Mouse (Mus musculus): Measurements from ENCODE around the gene Hrh1. TPM values are rescaled to one million over a fixed set of nuclear protein-coding genes. Genes with fewer than 3 reads are reported as not detected.
A peak's percentile ranks its signal among the peaks of the same experiment; 100 is the strongest.

Hrh1 gene
- polyA plus RNA-seq, 1 experiment from 2014 or later = 1.5 TPM

- Histone ChIP-seq H3K27ac (ENCODE audit: low read length) (no peak overlapping the region), H3K4me1 (ENCODE audit: control insufficient read depth, insufficient read depth, low read length) (peaks cover 9% of the 10 kb centered on the region), H3K27me3 (ENCODE audit: control insufficient read depth, insufficient read depth, low read depth, low read length) (no peaks in the 10 kb centered on the region), H3K9me3 (replicated peaks; ENCODE audit: control insufficient read depth, low read length, poor library complexity, severe bottlenecking) (no peaks in the 10 kb centered on the region), H3K4me2 (ENCODE audit: low read length) (no peak overlapping the region), H3K36me3 (ENCODE audit: control insufficient read depth, insufficient read depth, low read length) (no peaks in the 10 kb centered on the region), H3K4me3 (ENCODE audit: low read depth, low read length) (no peak overlapping the region), H3K9ac (ENCODE audit: low read depth, low read length) (no peak overlapping the region; the same call in 1 of the 2 replicates)
- WGBS = 55% methylated on average over 8 of the region's 8 CpGs
- no peak for ATAC-seq
Measured at GRCm38 (mm10) chr6:114411913-114412312, 14.2 kb downstream of the Hrh1 start.

DNA sequence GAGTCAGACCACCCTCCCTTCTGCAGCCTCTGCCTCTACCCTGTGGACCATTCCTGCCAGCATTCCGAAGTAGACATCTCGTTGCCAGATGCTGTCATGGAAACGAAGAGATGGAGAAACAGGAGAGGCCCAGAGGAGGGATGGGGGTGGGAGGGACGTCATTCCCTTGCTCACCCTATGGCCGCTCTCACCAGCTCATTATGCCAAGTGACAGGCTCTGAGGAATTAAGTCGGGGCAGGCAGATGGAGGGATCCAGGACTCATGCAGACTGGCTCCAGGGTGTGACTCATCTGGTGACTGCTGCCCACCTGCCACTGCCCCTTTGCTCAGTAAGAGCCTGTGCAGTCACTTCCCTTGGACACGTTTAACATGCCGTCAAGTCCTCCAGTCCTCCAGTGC, 16.8 kb downstream of the Hrh1 start:
- ATAC-seq = peak; percentile 56; the same call in 1 of the 2 replicates
- Histone ChIP-seq H3K9me3 (replicated peaks; ENCODE audit: control insufficient read depth, low read length, poor library complexity, severe bottlenecking) (no peaks in the 10 kb centered on the region), H3K4me1 (ENCODE audit: control insufficient read depth, insufficient read depth, low read length) (peaks cover 6% of the 10 kb centered on the region)

DNA sequence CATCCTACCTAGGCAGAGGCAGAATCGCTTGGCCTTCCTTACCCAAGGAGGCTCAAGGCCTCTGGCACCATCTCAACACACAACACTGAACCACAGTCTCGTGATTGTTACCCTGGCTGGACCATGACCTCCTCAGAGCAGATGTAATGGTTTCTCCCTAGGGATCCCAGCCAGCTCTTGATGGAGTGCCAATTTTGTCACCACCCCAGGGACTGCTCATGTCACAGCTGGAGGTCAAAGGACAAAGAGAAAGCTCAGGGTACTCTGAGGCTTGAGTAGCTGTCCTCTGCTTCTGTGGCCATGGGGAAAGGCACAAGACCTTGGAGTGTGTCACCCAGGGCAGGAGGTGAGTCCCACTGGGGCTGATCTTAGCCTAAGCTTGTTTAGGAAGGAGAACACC, 20.3 kb downstream of the Hrh1 start:
- H3K4me1 ChIP-seq (ENCODE audit: control insufficient read depth, insufficient read depth, low read length) = peaks cover 6% of the 10 kb centered on the region
- no peaks in the 10 kb centered on the region for H3K36me3 ChIP-seq (ENCODE audit: control insufficient read depth, insufficient read depth, low read length)
- no peak for ATAC-seq
- no peaks in the 10 kb centered on the region for H3K9me3 ChIP-seq (replicated peaks; ENCODE audit: control insufficient read depth, low read length, poor library complexity, severe bottlenecking)
- no peak overlapping the region for H3K4me2 ChIP-seq (ENCODE audit: low read length)
- no peak overlapping the region for H3K4me3 ChIP-seq (ENCODE audit: low read depth, low read length)
- 82% methylated on average over 2 of the region's 2 CpGs for WGBS
- H3K27me3 ChIP-seq (ENCODE audit: control insufficient read depth, insufficient read depth, low read depth, low read length) = no peaks in the 10 kb centered on the region
- no peak overlapping the region for H3K27ac ChIP-seq (ENCODE audit: low read length)
- H3K9ac ChIP-seq (ENCODE audit: low read depth, low read length) = no peak overlapping the region

More for the DNA sequence above, 16.8 kb downstream of the Hrh1 start:
- 32% methylated on average over 8 of the region's 8 CpGs for WGBS
- Histone ChIP-seq H3K27ac (ENCODE audit: low read length) (no peak overlapping the region), H3K4me2 (ENCODE audit: low read length) (no peak overlapping the region), H3K9ac (ENCODE audit: low read depth, low read length) (no peak overlapping the region), H3K27me3 (ENCODE audit: control insufficient read depth, insufficient read depth, low read depth, low read length) (no peaks in the 10 kb centered on the region), H3K36me3 (ENCODE audit: control insufficient read depth, insufficient read depth, low read length) (no peaks in the 10 kb centered on the region), H3K4me3 (ENCODE audit: low read depth, low read length) (no peak overlapping the region)

- ATAC-seq = no peak
- H3K9me3 ChIP-seq (replicated peaks; ENCODE audit: control insufficient read depth, low read length, poor library complexity, severe bottlenecking) = no peaks in the 10 kb centered on the region
- H3K4me2 ChIP-seq (ENCODE audit: low read length) = no peak overlapping the region
- H3K4me1 ChIP-seq (ENCODE audit: control insufficient read depth, insufficient read depth, low read length) = no peaks in the 10 kb centered on the region
- H3K27me3 ChIP-seq (ENCODE audit: control insufficient read depth, insufficient read depth, low read depth, low read length) = no peaks in the 10 kb centered on the region
- H3K9ac ChIP-seq (ENCODE audit: low read depth, low read length) = no peak overlapping the region
- H3K27ac ChIP-seq (ENCODE audit: low read length) = no peak overlapping the region
- H3K4me3 ChIP-seq (ENCODE audit: low read depth, low read length) = no peak overlapping the region
- H3K36me3 ChIP-seq (ENCODE audit: control insufficient read depth, insufficient read depth, low read length) = no peaks in the 10 kb centered on the region
Measured at GRCm38 (mm10) chr6:114421061-114421460, 23.3 kb downstream of the Hrh1 start.

DNA sequence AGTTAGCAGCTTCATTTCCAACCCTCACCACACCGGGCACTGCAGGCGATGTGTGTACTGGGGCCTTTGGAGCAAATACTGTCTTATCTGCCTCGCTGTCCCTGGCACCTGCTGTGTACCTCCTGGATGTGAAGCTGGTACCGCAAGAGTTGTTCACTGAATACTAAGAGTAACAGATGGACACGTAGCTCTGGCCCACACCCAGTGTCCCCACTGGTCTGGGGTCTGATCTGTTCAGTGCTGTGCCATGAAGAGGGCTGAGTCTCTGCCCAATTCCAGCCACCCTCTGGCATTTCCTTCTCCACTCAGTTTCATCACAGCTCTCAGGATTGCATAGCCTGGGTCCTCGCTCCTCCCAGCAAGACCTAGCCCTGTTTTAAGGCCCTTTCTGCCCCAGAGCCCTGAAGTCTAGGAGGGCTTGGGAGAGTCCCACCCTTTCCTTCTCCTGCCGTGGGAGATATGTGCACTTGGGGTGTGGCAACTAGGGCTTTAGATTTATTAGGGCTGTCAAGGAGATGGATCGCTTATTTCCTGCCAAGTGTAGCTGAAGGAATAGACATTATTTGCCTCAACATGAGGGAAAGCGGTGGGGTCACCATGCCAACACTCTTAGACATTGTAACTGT, 25.4 kb downstream of the Hrh1 start:
- WGBS = 84% methylated on average over 9 of the region's 9 CpGs

DNA sequence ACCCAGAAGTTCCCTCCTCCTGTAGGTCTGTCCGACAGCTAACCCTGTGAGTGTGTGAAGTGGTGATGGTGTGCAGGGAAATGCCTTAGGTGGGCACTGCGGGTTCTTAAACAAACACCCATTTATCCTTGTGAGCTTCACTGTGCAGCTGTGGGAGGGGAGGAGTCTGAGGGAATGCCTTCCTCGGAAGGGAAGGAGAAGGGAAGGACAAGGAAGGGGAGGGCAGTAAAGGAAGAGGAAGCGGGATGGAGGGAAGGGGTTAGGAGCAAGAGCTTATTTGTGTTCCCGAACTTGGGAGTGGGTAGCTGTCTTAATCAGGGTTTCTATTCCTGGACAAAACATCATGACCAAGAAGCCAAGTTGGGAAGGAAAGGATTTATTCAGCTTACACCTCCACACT, 27.6 kb downstream of the Hrh1 start:
- peaks cover 4% of the 10 kb centered on the region; the same call in 1 of the 2 replicates for H3K4me1 ChIP-seq (ENCODE audit: control insufficient read depth, insufficient read depth, low read length)
- H3K9ac ChIP-seq (ENCODE audit: low read depth, low read length) = no peak overlapping the region
- H3K4me2 ChIP-seq (ENCODE audit: low read length) = no peak overlapping the region
- no peaks in the 10 kb centered on the region for H3K27me3 ChIP-seq (ENCODE audit: control insufficient read depth, insufficient read depth, low read depth, low read length)
- ATAC-seq = no peak
- H3K9me3 ChIP-seq (replicated peaks; ENCODE audit: control insufficient read depth, low read length, poor library complexity, severe bottlenecking) = no peaks in the 10 kb centered on the region
- WGBS = 56% methylated on average over 5 of the region's 5 CpGs
- H3K4me3 ChIP-seq (ENCODE audit: low read depth, low read length) = no peak overlapping the region
- no peak overlapping the region for H3K27ac ChIP-seq (ENCODE audit: low read length)
- no peaks in the 10 kb centered on the region for H3K36me3 ChIP-seq (ENCODE audit: control insufficient read depth, insufficient read depth, low read length)

More for the DNA sequence above, 25.4 kb downstream of the Hrh1 start:
- Histone ChIP-seq H3K9ac (ENCODE audit: low read depth, low read length) (no peak overlapping the region), H3K9me3 (replicated peaks; ENCODE audit: control insufficient read depth, low read length, poor library complexity, severe bottlenecking) (no peaks in the 10 kb centered on the region), H3K36me3 (ENCODE audit: control insufficient read depth, insufficient read depth, low read length) (no peaks in the 10 kb centered on the region), H3K4me2 (ENCODE audit: low read length) (no peak overlapping the region), H3K4me1 (ENCODE audit: control insufficient read depth, insufficient read depth, low read length) (peaks cover 3% of the 10 kb centered on the region; the same call in 1 of the 2 replicates), H3K4me3 (ENCODE audit: low read depth, low read length) (no peak overlapping the region), H3K27me3 (ENCODE audit: control insufficient read depth, insufficient read depth, low read depth, low read length) (no peaks in the 10 kb centered on the region), H3K27ac (ENCODE audit: low read length) (no peak overlapping the region)
- ATAC-seq = no peak

DNA sequence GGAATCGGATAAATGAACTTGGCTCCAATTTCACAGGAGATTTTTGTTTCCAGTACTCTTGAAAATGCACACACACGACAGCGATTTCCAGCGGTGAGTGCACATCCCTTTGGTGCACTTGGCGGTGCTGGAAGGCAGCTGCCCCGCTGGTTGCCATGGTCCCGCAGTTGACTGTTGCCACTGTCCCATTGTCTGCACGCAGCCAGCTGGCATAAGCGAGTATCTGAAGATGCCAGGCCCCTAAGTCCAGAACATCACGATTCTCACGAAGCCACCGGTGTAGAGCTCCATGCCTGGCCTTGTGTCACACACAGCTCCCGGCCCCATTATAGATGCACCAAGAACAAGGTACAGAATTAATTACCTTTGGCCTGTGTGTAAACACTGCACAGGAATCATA, 29.9 kb downstream of the Hrh1 start:
- Histone ChIP-seq H3K36me3 (ENCODE audit: control insufficient read depth, insufficient read depth, low read length) (no peaks in the 10 kb centered on the region), H3K27me3 (ENCODE audit: control insufficient read depth, insufficient read depth, low read depth, low read length) (no peaks in the 10 kb centered on the region), H3K9me3 (replicated peaks; ENCODE audit: control insufficient read depth, low read length, poor library complexity, severe bottlenecking) (no peaks in the 10 kb centered on the region), H3K4me3 (ENCODE audit: low read depth, low read length) (no peak overlapping the region), H3K4me1 (ENCODE audit: control insufficient read depth, insufficient read depth, low read length) (peaks cover 6% of the 10 kb centered on the region; the same call in 1 of the 2 replicates), H3K4me2 (ENCODE audit: low read length) (no peak overlapping the region), H3K9ac (ENCODE audit: low read depth, low read length) (no peak overlapping the region), H3K27ac (ENCODE audit: low read length) (no peak overlapping the region)
- 51% methylated on average over 13 of the region's 13 CpGs for WGBS
- peak; percentile 51; the same call in 1 of the 2 replicates for ATAC-seq

- no peak for ATAC-seq
- 71% methylated on average over 16 of the region's 16 CpGs for WGBS
- no peak overlapping the region for H3K4me3 ChIP-seq (ENCODE audit: low read depth, low read length)
- no peak overlapping the region for H3K4me2 ChIP-seq (ENCODE audit: low read length)
- H3K27me3 ChIP-seq (ENCODE audit: control insufficient read depth, insufficient read depth, low read depth, low read length) = no peaks in the 10 kb centered on the region
- no peaks in the 10 kb centered on the region for H3K36me3 ChIP-seq (ENCODE audit: control insufficient read depth, insufficient read depth, low read length)
- H3K27ac ChIP-seq (ENCODE audit: low read length) = no peak overlapping the region
- no peak overlapping the region for H3K9ac ChIP-seq (ENCODE audit: low read depth, low read length)
- H3K4me1 ChIP-seq (ENCODE audit: control insufficient read depth, insufficient read depth, low read length) = peaks cover 9% of the 10 kb centered on the region
- H3K9me3 ChIP-seq (replicated peaks; ENCODE audit: control insufficient read depth, low read length, poor library complexity, severe bottlenecking) = no peaks in the 10 kb centered on the region
Measured at GRCm38 (mm10) chr6:114428831-114429230, 31.1 kb downstream of the Hrh1 start.

- H3K27ac ChIP-seq (ENCODE audit: low read length) = no peak overlapping the region
- no peak for ATAC-seq
- no peaks in the 10 kb centered on the region for H3K27me3 ChIP-seq (ENCODE audit: control insufficient read depth, insufficient read depth, low read depth, low read length)
- no peak overlapping the region for H3K9ac ChIP-seq (ENCODE audit: low read depth, low read length)
- no peak overlapping the region for H3K4me3 ChIP-seq (ENCODE audit: low read depth, low read length)
- H3K9me3 ChIP-seq (replicated peaks; ENCODE audit: control insufficient read depth, low read length, poor library complexity, severe bottlenecking) = no peaks in the 10 kb centered on the region
- H3K36me3 ChIP-seq (ENCODE audit: control insufficient read depth, insufficient read depth, low read length) = no peaks in the 10 kb centered on the region
- 38% methylated on average over 3 of the region's 3 CpGs for WGBS
- H3K4me1 ChIP-seq (ENCODE audit: control insufficient read depth, insufficient read depth, low read length) = peaks cover 8% of the 10 kb centered on the region
- H3K4me2 ChIP-seq (ENCODE audit: low read length) = no peak overlapping the region
Measured at GRCm38 (mm10) chr6:114432591-114432990, 34.9 kb downstream of the Hrh1 start.

Data from midbrain, embryonic 16.5 days (tissue).